Mouse (Mus musculus) frontal cortex, postnatal 14 days (tissue): ENCODE data around the gene Cog5.

Source experiments
- DNase-seq, 2 experiments: peaks; one replicate each; pipeline ENCODE4 v3.0.0; 2022; ENCODE audit warnings: low spot score in 2 of 2

The Cog5 gene

DNA sequence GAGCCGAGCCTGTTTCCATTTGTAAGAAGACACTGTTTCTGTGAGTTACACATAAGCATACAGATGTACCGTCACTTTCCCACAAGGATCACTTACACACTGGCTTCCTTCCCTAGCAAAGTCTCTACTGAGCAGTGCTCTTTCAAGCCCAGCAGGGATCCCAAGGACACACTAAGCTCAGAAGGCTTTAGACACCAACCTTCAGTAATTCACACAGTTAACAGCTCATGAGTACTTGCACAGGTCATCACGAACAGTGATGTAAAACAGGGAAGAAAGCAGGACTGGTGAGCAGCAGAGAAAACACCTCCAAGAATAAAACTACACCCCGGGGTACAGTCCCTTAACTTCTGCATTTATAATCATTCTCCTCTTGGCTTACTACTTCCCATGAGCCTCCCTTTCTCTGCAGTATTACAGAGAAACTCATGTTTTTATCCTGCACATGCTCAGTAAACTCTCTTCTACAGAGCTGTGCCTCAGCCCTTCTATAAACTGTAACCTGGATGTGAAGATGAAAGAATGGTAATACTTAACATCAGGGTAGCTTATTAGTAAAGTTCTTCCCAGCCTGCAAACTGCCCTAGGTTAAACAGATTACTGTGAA lies 283.8 kb downstream of the Cog5 start:
- no peak for DNase-seq

DNA sequence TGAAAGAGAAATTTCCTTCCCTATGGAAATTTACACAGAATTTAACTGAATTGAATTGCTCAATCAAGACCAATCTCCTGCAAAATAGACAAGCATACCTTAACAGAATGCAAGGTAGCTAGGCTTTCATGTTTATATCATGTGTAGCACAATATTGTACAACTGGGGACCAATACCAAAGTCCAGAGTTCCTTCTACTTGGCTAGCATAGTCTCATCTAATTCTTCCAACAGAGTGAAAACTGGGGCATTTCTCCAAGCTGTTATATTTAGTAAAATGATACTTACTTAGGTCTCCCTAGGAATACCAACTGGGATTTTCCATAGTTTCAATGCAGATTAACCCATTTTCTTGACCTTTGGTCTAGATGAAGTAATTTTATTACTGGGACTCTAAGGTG lies 284.4 kb downstream of the Cog5 start:
- no peak for DNase-seq

DNA sequence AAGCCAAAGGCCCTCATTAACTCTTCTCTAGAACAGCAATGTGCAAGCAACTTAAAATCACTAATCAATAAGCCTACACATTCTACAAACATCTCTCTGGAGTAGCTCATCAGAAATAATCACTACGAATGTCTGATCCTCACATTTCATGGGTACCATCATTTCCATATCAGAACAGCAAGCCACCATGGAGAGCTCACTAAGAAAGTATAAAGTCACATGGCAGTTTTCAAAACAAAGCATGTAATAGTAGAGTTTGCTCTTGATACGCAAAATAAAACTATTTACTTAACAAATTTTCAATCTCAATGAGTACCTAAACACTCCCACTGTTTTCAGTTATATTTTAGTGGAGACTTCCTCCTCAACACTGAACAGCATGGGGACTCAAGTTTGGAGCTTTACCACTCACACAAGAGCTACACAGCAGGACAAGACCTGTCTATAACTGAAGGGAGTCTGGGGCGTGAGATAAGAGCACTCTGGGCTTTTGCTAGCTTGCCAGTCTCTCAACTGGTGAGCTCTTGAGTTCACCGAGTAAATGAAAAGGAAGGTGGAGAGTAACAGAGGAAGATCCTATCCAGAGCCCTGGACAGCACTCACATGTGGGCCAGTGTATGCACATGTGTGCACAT lies 288.5 kb downstream of the Cog5 start:
- DNase-seq = no peak

DNA sequence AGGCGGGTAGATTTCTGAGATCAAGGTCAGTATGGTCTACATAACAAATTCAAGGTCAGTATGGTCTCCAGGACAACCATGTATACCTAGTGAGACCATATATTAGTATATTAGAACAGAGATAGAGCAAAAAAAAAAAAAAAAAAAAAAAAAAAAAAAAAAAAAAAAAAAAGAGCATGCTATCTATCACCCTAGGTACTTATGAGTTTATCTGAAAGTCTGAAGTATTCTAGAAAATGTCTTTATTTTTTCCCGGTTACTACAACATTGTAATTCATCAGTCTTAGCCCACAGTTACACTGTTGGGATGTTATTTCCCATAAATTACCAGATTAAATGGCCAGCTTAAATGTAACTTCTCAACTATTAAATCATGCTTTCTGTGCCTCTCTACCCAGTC lies 289.7 kb downstream of the Cog5 start:
- DNase-seq = no peak

DNA sequence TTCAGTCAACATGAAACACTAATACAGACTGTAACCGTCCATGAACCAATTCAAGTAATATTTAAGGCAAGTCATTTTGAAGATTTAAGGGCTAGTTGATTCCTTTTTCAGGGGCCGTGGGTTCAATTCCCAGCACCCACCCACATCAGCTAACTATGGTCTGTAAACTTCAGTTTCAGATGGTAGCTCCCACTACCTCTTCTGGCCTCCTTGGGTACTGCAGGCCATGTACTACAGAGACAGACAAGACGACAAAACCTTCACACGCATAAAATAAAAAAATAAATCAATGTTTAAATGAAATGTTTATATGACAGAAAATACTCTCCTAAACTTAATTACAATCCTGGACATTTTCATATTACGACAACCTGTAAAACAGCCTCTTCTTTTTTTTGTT lies 292.8 kb downstream of the Cog5 start:
- no peak for DNase-seq

DNA sequence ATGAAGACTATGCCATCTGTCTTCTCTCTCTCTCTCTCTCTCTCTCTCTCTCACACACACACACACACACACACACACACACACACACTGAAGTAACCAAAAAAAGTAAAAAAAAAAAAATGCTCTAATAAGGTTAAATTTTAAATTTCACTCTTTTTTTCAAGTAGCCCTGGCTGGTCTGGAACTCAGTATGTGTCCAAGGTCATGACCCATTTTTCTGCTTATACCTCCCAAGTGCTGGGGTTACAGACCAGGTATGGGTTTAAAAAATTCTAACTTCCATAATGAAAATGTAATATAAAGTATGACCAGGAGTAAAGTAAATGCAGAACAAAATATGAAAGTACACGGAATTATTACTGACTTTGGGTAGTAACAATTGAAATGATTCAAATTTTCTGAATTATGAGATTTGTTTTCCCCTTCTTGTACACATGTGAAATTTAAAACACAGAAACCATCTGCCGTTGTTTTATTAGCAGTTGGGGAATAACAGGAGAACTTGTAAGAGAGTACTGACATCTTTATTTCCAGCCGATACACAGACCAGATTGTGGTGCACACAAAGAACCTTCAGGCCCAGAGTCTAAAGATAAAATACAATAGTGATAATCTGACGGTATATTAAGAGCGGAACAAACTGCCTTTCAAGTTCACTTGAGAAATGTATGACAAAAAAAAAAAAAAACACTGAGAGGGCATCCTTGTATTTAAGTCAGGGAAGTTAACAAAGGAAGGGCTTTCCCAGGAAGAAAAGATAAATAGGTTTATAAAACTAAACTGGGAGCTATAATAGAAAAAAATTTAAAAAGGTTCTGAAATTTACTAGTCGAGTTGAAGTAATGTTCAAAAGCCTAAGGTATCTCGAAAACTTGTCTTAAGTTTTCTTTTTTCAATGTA lies 293.7 kb downstream of the Cog5 start:
- no peak for DNase-seq

GRCm38 (mm10) chr12:31949193-31949741 lies 294.6 kb downstream of the Cog5 start:
- peak; percentile 82 to 87 for DNase-seq

- peak; percentile 99 to 100 for DNase-seq
These were observed 295.3 kb downstream of the Cog5 start, which contains the start of gene Hbp1 for GRCm38 (mm10) chr12:31949759-31950658. Gene Hbp1, minus strand, starts transcription at chr12:31950535.

GRCm38 (mm10) chr12:31950659-31951031 lies 296.0 kb downstream of the Cog5 start:
- no peak for DNase-seq

GRCm38 (mm10) chr12:31955843-31956242 lies 301.2 kb downstream of the Cog5 start:
- DNase-seq = no peak

DNA sequence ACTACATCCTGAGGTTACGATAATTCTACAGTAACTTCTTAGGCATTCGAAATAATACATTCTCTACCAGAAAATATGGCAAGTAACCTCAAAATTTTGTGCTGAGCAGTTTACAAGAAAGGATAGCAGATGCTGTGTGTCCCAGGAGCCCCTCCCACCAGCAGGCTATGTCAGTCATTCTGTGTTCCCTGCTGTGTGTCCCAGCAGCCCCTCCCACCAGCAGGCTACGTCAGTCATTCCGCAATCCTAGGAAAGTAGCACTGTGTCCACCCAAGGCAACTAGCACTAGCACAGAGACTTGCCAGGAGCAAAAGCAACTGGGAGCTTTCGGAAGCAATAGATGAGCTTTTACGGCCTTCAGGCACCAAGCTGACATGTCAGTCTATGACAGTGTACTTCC lies 309.4 kb downstream of the Cog5 start:
- DNase-seq = no peak

- DNase-seq = no peak
These were observed 311.0 kb downstream of the Cog5 start for GRCm38 (mm10) chr12:31965517-31966212.

GRCm38 (mm10) chr12:31966405-31966804 lies 311.7 kb downstream of the Cog5 start:
- DNase-seq = no peak

- no peak for DNase-seq
These were observed 312.9 kb downstream of the Cog5 start for GRCm38 (mm10) chr12:31967536-31967935.

DNA sequence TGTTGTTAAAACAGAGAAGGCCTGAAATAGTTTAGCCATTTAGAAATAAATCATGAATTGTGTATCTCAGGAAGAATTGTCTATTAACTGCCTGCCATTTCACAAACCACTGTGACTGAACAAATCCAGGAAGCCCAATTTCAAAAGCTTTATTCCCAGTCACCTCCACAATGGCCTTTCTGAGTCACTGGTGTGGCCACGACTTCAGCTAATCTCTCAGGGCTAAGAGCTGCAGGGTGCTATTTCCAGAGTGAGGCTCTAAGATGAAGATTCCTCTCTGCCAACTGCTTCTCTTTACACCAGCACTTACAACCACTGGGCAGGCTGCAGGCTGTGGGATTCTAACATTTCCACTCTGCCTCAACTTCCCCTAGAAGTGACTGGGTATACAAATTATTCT lies 314.4 kb downstream of the Cog5 start:
- no peak for DNase-seq

DNA sequence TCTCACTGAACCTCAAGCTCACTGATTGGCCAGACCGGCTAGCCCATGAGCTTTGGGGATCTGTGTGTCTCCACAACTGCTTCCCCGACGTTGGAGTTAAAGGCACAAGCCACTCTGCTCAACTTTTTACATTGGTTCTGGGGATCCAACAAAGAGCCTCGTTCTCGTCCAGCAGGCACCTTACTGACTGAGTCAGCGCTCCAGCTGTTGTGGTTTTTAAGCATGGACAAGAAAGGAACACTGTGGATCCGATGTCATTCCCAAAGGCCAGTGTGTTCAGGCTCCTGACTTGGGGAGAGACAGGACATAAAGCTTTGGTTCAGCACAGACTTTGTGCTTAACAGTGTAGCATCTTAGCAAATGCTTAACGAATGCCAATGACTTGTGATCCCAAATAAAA lies 316.9 kb downstream of the Cog5 start:
- DNase-seq = no peak

DNA sequence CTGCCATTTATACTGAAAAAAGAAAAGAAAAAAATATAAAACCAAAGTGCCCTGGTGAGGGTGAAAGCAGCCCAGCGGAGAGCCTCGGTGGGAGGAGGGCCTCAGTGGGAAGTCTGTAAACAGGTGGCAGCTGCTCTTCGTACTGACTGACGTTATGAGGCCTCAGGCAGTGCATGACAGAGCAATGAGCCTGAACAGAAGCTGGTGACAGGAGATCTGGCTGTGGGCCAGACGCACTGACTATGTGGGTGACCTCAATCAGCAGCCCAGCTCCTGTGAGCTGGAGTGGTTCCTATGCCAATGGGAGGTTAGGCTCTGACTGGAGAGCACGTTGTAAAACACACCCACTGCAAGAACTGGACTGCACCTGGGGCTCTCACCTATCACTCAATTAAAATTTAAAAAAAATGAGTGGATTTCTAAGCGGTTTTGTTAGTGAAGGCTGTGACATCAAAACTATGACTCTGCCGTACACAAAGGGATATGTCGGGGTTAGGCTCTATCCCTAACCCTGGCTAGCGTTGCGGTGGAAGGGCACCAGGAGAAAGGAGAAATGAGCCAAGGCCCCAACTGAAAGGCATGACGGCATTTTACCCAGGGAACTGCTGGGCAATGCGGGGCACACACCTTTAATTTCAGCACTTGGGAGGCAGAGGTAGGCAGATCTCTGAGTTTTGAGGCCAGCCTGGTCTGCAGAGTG lies 319.0 kb downstream of the Cog5 start:
- no peak for DNase-seq

DNA sequence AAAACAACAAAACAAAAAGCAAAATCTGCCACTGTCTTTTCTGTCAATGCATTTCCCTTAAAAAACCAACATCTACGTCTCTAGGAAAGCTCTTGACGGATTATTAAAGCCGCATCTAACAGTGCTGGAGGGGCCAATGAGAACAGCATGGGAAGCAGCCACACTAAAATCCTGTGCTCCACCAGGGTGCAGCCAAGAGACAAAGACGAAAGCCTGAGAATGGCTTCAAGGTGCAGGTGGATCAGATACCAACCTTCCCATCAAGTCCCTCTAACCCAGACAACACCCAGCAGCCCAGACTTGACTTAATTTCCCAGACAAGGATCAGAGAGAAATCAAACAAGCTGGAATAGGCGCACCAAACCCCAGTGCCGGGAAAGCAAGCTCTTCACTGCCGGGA lies 321.9 kb downstream of the Cog5 start:
- DNase-seq = no peak

DNA sequence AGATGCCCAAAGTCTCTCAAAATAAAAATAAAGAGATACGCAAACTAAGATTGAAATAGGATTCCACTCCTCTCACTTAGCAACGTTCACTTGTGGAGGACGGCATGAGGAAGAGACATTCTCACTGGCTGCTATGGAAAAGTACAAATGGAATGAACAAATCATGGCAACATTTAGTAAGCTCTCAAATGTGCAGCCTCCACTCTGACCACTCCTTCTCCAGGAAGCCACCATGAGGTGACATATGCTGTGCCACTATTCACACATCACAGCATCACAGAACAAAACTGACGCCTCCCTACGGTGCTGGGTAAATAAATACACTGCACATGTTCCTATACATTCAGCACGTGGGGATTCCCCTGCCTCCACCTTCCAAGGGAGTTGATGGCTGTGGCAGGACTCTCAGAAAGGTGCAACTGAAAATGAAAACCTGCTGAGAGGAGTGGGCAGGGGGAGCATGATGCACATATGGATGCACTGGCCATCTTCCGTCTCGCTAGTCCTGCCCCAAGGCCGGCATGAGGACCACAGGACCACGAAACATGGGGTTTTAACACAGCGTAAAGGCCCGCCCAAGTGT lies 323.0 kb downstream of the Cog5 start:
- DNase-seq = no peak

DNA sequence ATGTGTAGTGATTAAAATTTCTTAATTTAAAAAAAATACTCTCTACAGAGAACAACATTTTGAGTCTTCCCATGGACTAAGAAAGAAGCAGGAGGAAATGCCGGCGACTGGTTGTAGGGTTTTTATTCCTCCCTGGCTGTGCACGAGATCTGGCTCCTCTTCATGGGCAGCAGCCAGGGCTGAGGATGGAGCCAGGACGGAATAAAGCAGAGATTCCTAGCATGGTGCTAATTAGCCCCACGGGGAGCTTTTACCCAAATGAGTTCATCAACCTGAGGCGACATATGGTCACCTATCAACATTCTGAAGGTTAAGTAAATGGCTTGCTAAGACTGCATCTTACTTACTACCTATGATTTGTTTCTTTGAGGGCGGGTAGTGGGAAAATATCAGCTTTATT lies 328.6 kb downstream of the Cog5 start:
- no peak for DNase-seq
